Mouse (Mus musculus): ENCODE data around the gene Nop53.
"Not testable (repeated sequence)": the region's sequence is repeated elsewhere in the genome, so short reads cannot be mapped to it uniquely, and the experiment has no call there.

Nop53 gene

GRCm38 (mm10) chr7:15920645-15921190, 25.2 kb downstream of the Nop53 start:
- DNase-seq (ENCODE audit: low read depth), result no peak

- DNase-seq (ENCODE audit: low read depth), result no peak
These were observed 25.9 kb downstream of the Nop53 start for GRCm38 (mm10) chr7:15919947-15920346.

- DNase-seq (ENCODE audit: low read depth), result no peak
These were observed 27.5 kb downstream of the Nop53 start for GRCm38 (mm10) chr7:15918371-15918770.

- no peak for DNase-seq (ENCODE audit: low read depth)
These were observed 28.9 kb downstream of the Nop53 start for GRCm38 (mm10) chr7:15916996-15917395.

- DNase-seq (ENCODE audit: low read depth), result no peak
These were observed 29.6 kb downstream of the Nop53 start for GRCm38 (mm10) chr7:15916134-15916723.

GRCm38 (mm10) chr7:15915695-15916094, 30.2 kb downstream of the Nop53 start:
- not testable (repeated sequence) for DNase-seq (ENCODE audit: low read depth)

GRCm38 (mm10) chr7:15914751-15915150, 31.1 kb downstream of the Nop53 start:
- DNase-seq (ENCODE audit: low read depth), result no peak

- peak; percentile 80 for DNase-seq (ENCODE audit: low read depth)
These were observed 31.6 kb downstream of the Nop53 start for GRCm38 (mm10) chr7:15914252-15914651.

GRCm38 (mm10) chr7:15912183-15912582, 33.7 kb downstream of the Nop53 start:
- DNase-seq (ENCODE audit: low read depth), result peak; percentile 86

GRCm38 (mm10) chr7:15910521-15910920, 35.4 kb downstream of the Nop53 start:
- no peak for DNase-seq (ENCODE audit: low read depth)

GRCm38 (mm10) chr7:15907971-15908590, 37.8 kb downstream of the Nop53 start:
- DNase-seq (ENCODE audit: low read depth), result no peak

- no peak for DNase-seq (ENCODE audit: low read depth)
These were observed 39.3 kb downstream of the Nop53 start for GRCm38 (mm10) chr7:15906602-15907001.

- no peak for DNase-seq (ENCODE audit: low read depth)
These were observed 40.0 kb downstream of the Nop53 start for GRCm38 (mm10) chr7:15905861-15906260.

GRCm38 (mm10) chr7:15901366-15902048, 44.4 kb downstream of the Nop53 start:
- no peak for DNase-seq (ENCODE audit: low read depth)

- DNase-seq (ENCODE audit: low read depth), result no peak
These were observed 51.6 kb downstream of the Nop53 start for GRCm38 (mm10) chr7:15894251-15894650.
